Mouse (Mus musculus) heart, postnatal 10 days (tissue): ENCODE measurements around the gene Tuba8. TPM values are rescaled to one million over a fixed set of nuclear protein-coding genes. Genes with fewer than 3 reads are reported as not detected.

Experiments
- DNase-seq, 2 experiments: peaks; one replicate each; pipeline ENCODE4 v3.0.0; 2021
- intact Hi-C: fragments of 180-260 bp; cut with DNase I; formaldehyde crosslinking; loops from one replicate; pipeline ENCODE4 v1.15.1; 2025
- total RNA-seq, 2 experiments: library from RNA; stranded (reverse); gene quantifications; 2 replicates each; pipeline ENCODE4 v1.2.3; 2021

Tuba8 gene
- total RNA-seq, 2 experiments from 2014 or later, result 78.2 to 86.1 TPM

- intact Hi-C loops, result no loop called here
- DNase-seq, result no peak
Measured at GRCm38 (mm10) chr6:121194061-121194955, 16.2 kb upstream of the Tuba8 start.

- no peak for DNase-seq
- intact Hi-C loops, result no loop called here
Measured at GRCm38 (mm10) chr6:121194956-121195731, 15.4 kb upstream of the Tuba8 start.

GRCm38 (mm10) chr6:121197807-121198365, 12.6 kb upstream of the Tuba8 start:
- no peak for DNase-seq
- intact Hi-C loops, result no loop called here

GRCm38 (mm10) chr6:121200458-121200857, 10.0 kb upstream of the Tuba8 start:
- intact Hi-C loops, result no loop called here
- no peak for DNase-seq

- no peak for DNase-seq
Measured at GRCm38 (mm10) chr6:121202026-121202425, 8.5 kb upstream of the Tuba8 start.

GRCm38 (mm10) chr6:121206481-121206880, 4.0 kb upstream of the Tuba8 start:
- intact Hi-C loops, result no loop called here
- no peak for DNase-seq

More at GRCm38 (mm10) chr6:121202026-121202425, 8.5 kb upstream of the Tuba8 start:
- intact Hi-C loops, result no loop called here

GRCm38 (mm10) chr6:121209584-121209983, 912 bp upstream of the Tuba8 start:
- intact Hi-C loops, result no loop called here

GRCm38 (mm10) chr6:121210926-121211289, 412 bp downstream of the Tuba8 start:
- DNase-seq, result no peak
- intact Hi-C loops, result no loop called here

More at GRCm38 (mm10) chr6:121209584-121209983, 912 bp upstream of the Tuba8 start:
- DNase-seq, result no peak

- DNase-seq, result peak; percentile 74 to 75
- intact Hi-C loops, result no loop called here
Measured at GRCm38 (mm10) chr6:121211743-121212142, 1.2 kb downstream of the Tuba8 start.

GRCm38 (mm10) chr6:121212988-121213387, 2.5 kb downstream of the Tuba8 start:
- no peak for DNase-seq
- intact Hi-C loops, result no loop called here

GRCm38 (mm10) chr6:121214221-121214620, 3.7 kb downstream of the Tuba8 start:
- intact Hi-C loops, result no loop called here
- no peak for DNase-seq

- intact Hi-C loops, result no loop called here
- no peak for DNase-seq
Measured at GRCm38 (mm10) chr6:121214667-121215330, 4.3 kb downstream of the Tuba8 start.

- intact Hi-C loops, result no loop called here
Measured at GRCm38 (mm10) chr6:121215336-121215735, 4.8 kb downstream of the Tuba8 start.

GRCm38 (mm10) chr6:121215896-121216295, 5.4 kb downstream of the Tuba8 start:
- intact Hi-C loops, result no loop called here
- DNase-seq, result no peak

More at GRCm38 (mm10) chr6:121215336-121215735, 4.8 kb downstream of the Tuba8 start:
- DNase-seq, result no peak

- intact Hi-C loops, result no loop called here
- DNase-seq, result peak; percentile 49 to 56
Measured at GRCm38 (mm10) chr6:121216589-121217255, 6.2 kb downstream of the Tuba8 start.

- intact Hi-C loops, result no loop called here
- no peak for DNase-seq
Measured at GRCm38 (mm10) chr6:121218002-121218401, 7.5 kb downstream of the Tuba8 start.

- intact Hi-C loops, result no loop called here
- DNase-seq, result peak; percentile 72 to 82
Measured at GRCm38 (mm10) chr6:121219406-121219805, 8.9 kb downstream of the Tuba8 start.

- DNase-seq, result peak; percentile 32 to 44
Measured at GRCm38 (mm10) chr6:121220181-121220580, 9.7 kb downstream of the Tuba8 start.

GRCm38 (mm10) chr6:121221876-121222597, 11.5 kb downstream of the Tuba8 start:
- intact Hi-C loops, result no loop called here
- DNase-seq, result no peak

More at GRCm38 (mm10) chr6:121220181-121220580, 9.7 kb downstream of the Tuba8 start:
- intact Hi-C loops, result no loop called here
